Mouse (Mus musculus) natural killer cell, adult 2 months (primary cell): Measurements from ENCODE around the gene Ptk7.
A peak's percentile ranks its signal among the peaks of the same experiment; 100 is the strongest.

Experiments used
- DNase-seq, 2 experiments: peaks; one replicate each; pipeline ENCODE4 v3.0.0; 2022; ENCODE audit warnings: low spot score in 2 of 2

Gene Ptk7

GRCm38 (mm10) chr17:46644916-46645475 lies 15.7 kb upstream of the Ptk7 start:
- peak in 1 of 2 experiments; percentile 22 for DNase-seq

GRCm38 (mm10) chr17:46644152-46644805 lies 15.0 kb upstream of the Ptk7 start:
- DNase-seq = no peak

- no peak for DNase-seq
These were observed 12.8 kb upstream of the Ptk7 start for GRCm38 (mm10) chr17:46642060-46642459.

- no peak for DNase-seq
These were observed 10.6 kb upstream of the Ptk7 start for GRCm38 (mm10) chr17:46639929-46640328.

GRCm38 (mm10) chr17:46636831-46637523 lies 7.7 kb upstream of the Ptk7 start:
- DNase-seq = peak; percentile 45

- no peak for DNase-seq
These were observed 559 bp upstream of the Ptk7 start for GRCm38 (mm10) chr17:46629685-46630441.

GRCm38 (mm10) chr17:46628471-46628790 lies 873 bp downstream of the Ptk7 start:
- no peak for DNase-seq

GRCm38 (mm10) chr17:46627409-46627808 lies 1.9 kb downstream of the Ptk7 start:
- DNase-seq = no peak

- DNase-seq = no peak
These were observed 4.7 kb downstream of the Ptk7 start for GRCm38 (mm10) chr17:46624598-46624997.

GRCm38 (mm10) chr17:46623819-46624557 lies 5.3 kb downstream of the Ptk7 start:
- DNase-seq = no peak

GRCm38 (mm10) chr17:46622269-46622668 lies 7.0 kb downstream of the Ptk7 start:
- no peak for DNase-seq

GRCm38 (mm10) chr17:46621324-46621723 lies 8.0 kb downstream of the Ptk7 start:
- DNase-seq = no peak

GRCm38 (mm10) chr17:46619683-46620357 lies 9.5 kb downstream of the Ptk7 start:
- no peak for DNase-seq

GRCm38 (mm10) chr17:46618769-46619682 lies 10.3 kb downstream of the Ptk7 start:
- no peak for DNase-seq

GRCm38 (mm10) chr17:46618394-46618768 lies 10.9 kb downstream of the Ptk7 start:
- no peak for DNase-seq

GRCm38 (mm10) chr17:46617799-46618198 lies 11.5 kb downstream of the Ptk7 start:
- DNase-seq = no peak

- no peak for DNase-seq
These were observed 16.1 kb downstream of the Ptk7 start for GRCm38 (mm10) chr17:46613229-46613628.

- DNase-seq = no peak
These were observed 16.5 kb downstream of the Ptk7 start for GRCm38 (mm10) chr17:46612820-46613219.

- no peak for DNase-seq
These were observed 17.1 kb downstream of the Ptk7 start for GRCm38 (mm10) chr17:46612189-46612588.

- DNase-seq = no peak
These were observed 18.0 kb downstream of the Ptk7 start for GRCm38 (mm10) chr17:46611316-46611715.
